Mouse (Mus musculus): Measurements from ENCODE around the gene Dsn1. TPM values are rescaled to one million over a fixed set of nuclear protein-coding genes. Genes with fewer than 3 reads are reported as not detected.

Dsn1 gene
- polyA plus RNA-seq (2016; fragmentation: Nextera tagmentation; extraction: Ambion mirVana): 45.1 and 49.6 TPM in 2 replicates

- no peaks in the 10 kb centered on the region for H3K27me3 ChIP-seq
- no peaks in the 10 kb centered on the region for H3K9me3 ChIP-seq
- H3K4me3 ChIP-seq: peak within 1 kb of the TSS; percentile 82
- peak; percentile 71 for ATAC-seq (ENCODE audit: insufficient number of reproducible peaks, insufficient read depth, low FRiP score, low TSS enrichment)
- peaks cover 25% of the 10 kb centered on the region for H3K4me1 ChIP-seq
- peak within 1 kb of the TSS; percentile 84 for H3K27ac ChIP-seq
- peak within 1 kb of the TSS; percentile 79 for H3K9ac ChIP-seq
- peaks cover 17% of the 10 kb centered on the region for H3K36me3 ChIP-seq
- under 1% methylated on average over 56 of the region's 56 CpGs for WGBS
- H3K4me2 ChIP-seq (replicated peaks): peak within 1 kb of the TSS; percentile 84
Measured at GRCm38 (mm10) chr2:157006511-157007233, at the start of gene Dsn1. Gene Dsn1, minus strand, starts transcription at chr2:157007154.

- Histone ChIP-seq H3K27ac (no peak overlapping the region), H3K4me2 (replicated peaks) (no peak overlapping the region), H3K4me1 (peaks cover 15% of the 10 kb centered on the region), H3K9me3 (no peaks in the 10 kb centered on the region), H3K36me3 (peaks cover 64% of the 10 kb centered on the region), H3K9ac (no peak overlapping the region), H3K4me3 (no peak overlapping the region), H3K27me3 (no peaks in the 10 kb centered on the region)
- 91% methylated on average over 6 of the region's 6 CpGs for WGBS
- ATAC-seq (ENCODE audit: insufficient number of reproducible peaks, insufficient read depth, low FRiP score, low TSS enrichment): no peak
Measured at GRCm38 (mm10) chr2:157055721-157056120, 48.8 kb upstream of the Dsn1 start.

GRCm38 (mm10) chr2:157054816-157055215, 47.9 kb upstream of the Dsn1 start:
- peaks cover 15% of the 10 kb centered on the region for H3K4me1 ChIP-seq
- H3K9ac ChIP-seq: no peak overlapping the region
- H3K27ac ChIP-seq: 0 out of 2 replicates have a peak overlapping the region, but pooled peaks have one; percentile 9
- no peak overlapping the region for H3K4me3 ChIP-seq
- peaks cover 63% of the 10 kb centered on the region for H3K36me3 ChIP-seq
- 69% methylated on average over 5 of the region's 5 CpGs for WGBS
- no peaks in the 10 kb centered on the region for H3K9me3 ChIP-seq
- H3K4me2 ChIP-seq (replicated peaks): no peak overlapping the region
- H3K27me3 ChIP-seq: no peaks in the 10 kb centered on the region
- no peak for ATAC-seq (ENCODE audit: insufficient number of reproducible peaks, insufficient read depth, low FRiP score, low TSS enrichment)

- Histone ChIP-seq H3K9me3 (no peaks in the 10 kb centered on the region), H3K9ac (no peak overlapping the region), H3K4me3 (no peak overlapping the region), H3K4me2 (replicated peaks) (no peak overlapping the region), H3K36me3 (peaks cover 64% of the 10 kb centered on the region), H3K27me3 (no peaks in the 10 kb centered on the region), H3K27ac (no peak overlapping the region), H3K4me1 (peaks cover 11% of the 10 kb centered on the region)
- 87% methylated on average over 8 of the region's 8 CpGs for WGBS
- ATAC-seq (ENCODE audit: insufficient number of reproducible peaks, insufficient read depth, low FRiP score, low TSS enrichment): no peak
Measured at GRCm38 (mm10) chr2:157054297-157054696, 47.3 kb upstream of the Dsn1 start.

GRCm38 (mm10) chr2:157053787-157054186, 46.8 kb upstream of the Dsn1 start:
- Histone ChIP-seq H3K4me2 (replicated peaks) (no peak overlapping the region), H3K27me3 (no peaks in the 10 kb centered on the region), H3K27ac (no peak overlapping the region), H3K36me3 (peaks cover 68% of the 10 kb centered on the region), H3K4me3 (no peak overlapping the region), H3K9me3 (no peaks in the 10 kb centered on the region), H3K4me1 (peaks cover 7% of the 10 kb centered on the region; the same call in 1 of the 2 replicates), H3K9ac (no peak overlapping the region)
- 74% methylated on average over 4 of the region's 4 CpGs for WGBS
- no peak for ATAC-seq (ENCODE audit: insufficient number of reproducible peaks, insufficient read depth, low FRiP score, low TSS enrichment)

- Histone ChIP-seq H3K27me3 (no peaks in the 10 kb centered on the region), H3K36me3 (peaks cover 74% of the 10 kb centered on the region), H3K27ac (no peak overlapping the region), H3K4me2 (replicated peaks) (no peak overlapping the region), H3K4me1 (peaks cover under 1% of the 10 kb centered on the region; the same call in 1 of the 2 replicates), H3K4me3 (no peak overlapping the region), H3K9me3 (no peaks in the 10 kb centered on the region), H3K9ac (no peak overlapping the region)
- 93% methylated on average over 5 of the region's 5 CpGs for WGBS
- ATAC-seq (ENCODE audit: insufficient number of reproducible peaks, insufficient read depth, low FRiP score, low TSS enrichment): no peak
Measured at GRCm38 (mm10) chr2:157053124-157053523, 46.2 kb upstream of the Dsn1 start.

- Histone ChIP-seq H3K9me3 (no peaks in the 10 kb centered on the region), H3K36me3 (peaks cover 74% of the 10 kb centered on the region), H3K27ac (no peak overlapping the region), H3K4me2 (replicated peaks) (no peak overlapping the region), H3K9ac (no peak overlapping the region), H3K4me3 (no peak overlapping the region), H3K4me1 (no peaks in the 10 kb centered on the region), H3K27me3 (no peaks in the 10 kb centered on the region)
- ATAC-seq (ENCODE audit: insufficient number of reproducible peaks, insufficient read depth, low FRiP score, low TSS enrichment): no peak
- WGBS: 81% methylated on average over 8 of the region's 8 CpGs
Measured at GRCm38 (mm10) chr2:157052448-157052847, 45.5 kb upstream of the Dsn1 start.

- Histone ChIP-seq H3K4me2 (replicated peaks) (no peak overlapping the region), H3K4me3 (no peak overlapping the region), H3K4me1 (no peaks in the 10 kb centered on the region), H3K27me3 (no peaks in the 10 kb centered on the region), H3K9me3 (no peaks in the 10 kb centered on the region), H3K9ac (no peak overlapping the region), H3K36me3 (peaks cover 84% of the 10 kb centered on the region), H3K27ac (no peak overlapping the region)
- no peak for ATAC-seq (ENCODE audit: insufficient number of reproducible peaks, insufficient read depth, low FRiP score, low TSS enrichment)
- 81% methylated on average over 8 of the region's 8 CpGs for WGBS
Measured at GRCm38 (mm10) chr2:157049831-157050243, 42.9 kb upstream of the Dsn1 start.

- 93% methylated on average over 13 of the region's 13 CpGs for WGBS
- H3K9me3 ChIP-seq: no peaks in the 10 kb centered on the region
- no peak overlapping the region for H3K4me2 ChIP-seq (replicated peaks)
- H3K36me3 ChIP-seq: peaks cover 82% of the 10 kb centered on the region
- H3K27me3 ChIP-seq: no peaks in the 10 kb centered on the region
- ATAC-seq (ENCODE audit: insufficient number of reproducible peaks, insufficient read depth, low FRiP score, low TSS enrichment): no peak
- H3K4me1 ChIP-seq: no peaks in the 10 kb centered on the region
- 0 out of 2 replicates have a peak overlapping the region, but pooled peaks have one; percentile 7 for H3K9ac ChIP-seq
- no peak overlapping the region for H3K4me3 ChIP-seq
- H3K27ac ChIP-seq: no peak overlapping the region
Measured at GRCm38 (mm10) chr2:157048395-157049181, 41.6 kb upstream of the Dsn1 start.

- Histone ChIP-seq H3K36me3 (peaks cover 66% of the 10 kb centered on the region), H3K9me3 (no peaks in the 10 kb centered on the region), H3K9ac (no peak overlapping the region), H3K4me2 (replicated peaks) (no peak overlapping the region), H3K4me3 (no peak overlapping the region), H3K4me1 (no peaks in the 10 kb centered on the region), H3K27ac (no peak overlapping the region), H3K27me3 (no peaks in the 10 kb centered on the region)
- no peak for ATAC-seq (ENCODE audit: insufficient number of reproducible peaks, insufficient read depth, low FRiP score, low TSS enrichment)
- 93% methylated on average over 5 of the region's 5 CpGs for WGBS
Measured at GRCm38 (mm10) chr2:157046956-157047355, 40.0 kb upstream of the Dsn1 start.

GRCm38 (mm10) chr2:157045932-157046331, 39.0 kb upstream of the Dsn1 start:
- no peak overlapping the region for H3K4me3 ChIP-seq
- ATAC-seq (ENCODE audit: insufficient number of reproducible peaks, insufficient read depth, low FRiP score, low TSS enrichment): no peak
- H3K27ac ChIP-seq: no peak overlapping the region
- H3K9me3 ChIP-seq: no peaks in the 10 kb centered on the region
- no peak overlapping the region for H3K4me2 ChIP-seq (replicated peaks)
- no peaks in the 10 kb centered on the region for H3K4me1 ChIP-seq
- 89% methylated on average over 2 of the region's 2 CpGs for WGBS
- H3K36me3 ChIP-seq: peaks cover 70% of the 10 kb centered on the region
- H3K27me3 ChIP-seq: no peaks in the 10 kb centered on the region
- no peak overlapping the region for H3K9ac ChIP-seq

- no peak for ATAC-seq (ENCODE audit: insufficient number of reproducible peaks, insufficient read depth, low FRiP score, low TSS enrichment)
- Histone ChIP-seq H3K4me1 (no peaks in the 10 kb centered on the region), H3K4me3 (no peak overlapping the region), H3K27me3 (no peaks in the 10 kb centered on the region), H3K27ac (no peak overlapping the region), H3K9me3 (no peaks in the 10 kb centered on the region), H3K4me2 (replicated peaks) (no peak overlapping the region), H3K36me3 (peaks cover 73% of the 10 kb centered on the region), H3K9ac (no peak overlapping the region)
Measured at GRCm38 (mm10) chr2:157043987-157044386, 37.0 kb upstream of the Dsn1 start.
